Mouse (Mus musculus) WW6 (cell line): ENCODE results near the gene Ccdc38.

Experiments used
- DNase-seq: peaks from one replicate; pipeline ENCODE4 v3.0.0-alpha.2; 2013; ENCODE audit warnings: low read depth, low spot score

Gene Ccdc38

DNA sequence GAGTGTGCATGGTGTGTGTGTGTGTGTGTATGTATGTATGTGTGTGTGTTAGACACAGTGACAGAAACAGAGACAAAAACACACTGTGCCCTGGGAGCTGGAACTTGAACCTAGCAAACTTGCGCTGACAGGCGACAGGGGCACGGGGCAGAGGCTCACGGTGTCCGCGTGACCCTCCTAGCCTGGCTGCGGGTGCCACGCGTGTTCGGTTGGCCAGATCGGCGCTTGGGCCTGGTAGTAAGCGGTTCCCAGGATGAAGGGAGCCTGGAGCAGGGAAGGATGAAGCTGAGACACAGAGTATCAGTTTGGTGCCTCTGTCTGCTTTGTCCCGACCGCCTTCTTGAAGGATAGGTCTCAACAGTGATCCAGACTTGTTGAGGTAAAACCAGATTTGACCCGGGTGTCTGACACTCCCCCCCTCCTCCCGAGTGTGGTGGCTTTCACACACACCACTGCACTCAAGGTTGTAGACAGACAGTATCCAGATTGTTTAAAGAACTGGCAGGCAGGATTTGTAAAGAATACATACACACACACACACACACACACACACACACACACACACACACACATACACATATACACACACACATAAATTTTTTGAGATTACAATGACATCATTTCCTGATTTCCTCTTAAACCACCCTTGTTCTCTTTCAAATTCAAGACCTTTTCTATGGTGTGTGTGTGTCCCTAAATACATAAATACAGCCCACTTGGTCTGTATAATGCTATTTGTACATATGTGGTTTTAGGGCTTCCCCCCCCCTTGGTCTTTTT is at the start of gene Ccdc38:
Gene Ccdc38 (plus strand): TSS at position 202 of the 780 bp plus-strand sequence.
- no peak for DNase-seq

DNA sequence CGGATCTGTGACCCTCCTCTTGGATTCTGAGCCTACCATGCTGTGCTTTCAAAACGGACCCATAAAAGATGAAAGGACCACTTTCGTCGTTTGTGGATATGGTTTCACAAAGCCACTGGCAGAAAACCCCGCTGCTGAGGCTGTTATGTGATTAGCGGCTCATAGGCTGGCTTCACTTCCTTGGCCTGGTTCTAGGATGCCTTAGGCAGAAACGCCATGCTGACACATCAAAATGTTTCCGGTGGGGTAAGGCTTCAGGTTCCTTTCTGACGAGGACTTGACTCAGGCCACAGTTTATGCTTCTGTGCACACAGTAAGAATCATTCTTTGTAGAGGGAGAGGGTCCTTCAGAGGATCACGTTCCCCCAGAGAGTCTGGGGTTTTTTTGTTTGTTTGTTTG is 39.6 kb upstream of the Ccdc38 start:
- DNase-seq, result no peak

DNA sequence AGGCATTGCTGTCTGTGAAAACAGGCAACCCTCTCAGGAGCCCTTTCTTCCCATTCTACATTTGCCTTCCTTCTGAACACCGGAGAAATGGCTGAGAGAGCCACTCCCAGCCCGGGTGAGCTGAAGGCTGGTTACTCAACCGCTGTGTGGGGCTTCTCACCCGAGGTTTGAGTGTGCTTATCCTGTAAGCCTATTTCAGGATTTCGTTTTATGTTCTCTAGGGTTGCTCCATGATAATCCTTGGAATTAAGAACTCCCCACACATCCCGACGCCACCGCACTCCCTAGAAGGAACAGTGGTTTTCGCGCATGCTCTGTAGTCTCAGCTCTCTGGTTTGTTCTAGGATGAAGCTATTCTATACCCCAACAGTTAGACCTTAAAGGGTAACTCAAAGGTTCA is 39.1 kb upstream of the Ccdc38 start:
- DNase-seq, result no peak

DNA sequence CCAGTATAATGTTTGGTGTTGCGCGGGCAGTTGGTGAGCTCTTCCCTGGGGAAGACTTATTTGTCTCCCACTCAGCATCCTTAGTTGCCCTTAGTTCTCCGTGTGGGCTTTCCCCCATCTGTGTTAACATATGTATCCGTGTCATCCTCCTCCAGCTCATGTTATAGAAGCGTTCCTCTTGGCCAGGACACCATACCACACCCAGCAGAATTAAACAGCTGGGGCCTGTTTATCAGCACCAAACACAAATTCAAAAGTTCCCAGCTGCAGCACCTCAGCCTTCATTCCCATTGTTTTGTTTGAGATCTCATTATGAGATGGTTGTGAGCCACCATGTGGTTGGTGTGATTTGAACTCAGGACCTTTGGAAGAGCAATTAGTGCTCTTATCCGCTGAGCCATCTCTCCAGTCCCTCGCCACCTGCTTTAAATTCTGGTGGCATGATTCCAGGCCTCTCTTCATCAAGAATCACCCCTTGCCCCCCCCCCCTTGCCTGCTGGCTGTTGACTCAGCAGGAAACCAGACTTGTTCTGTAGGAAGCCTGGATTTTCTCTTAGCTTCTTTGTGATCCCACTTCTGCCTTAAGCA is 32.0 kb upstream of the Ccdc38 start:
- no peak for DNase-seq

DNA sequence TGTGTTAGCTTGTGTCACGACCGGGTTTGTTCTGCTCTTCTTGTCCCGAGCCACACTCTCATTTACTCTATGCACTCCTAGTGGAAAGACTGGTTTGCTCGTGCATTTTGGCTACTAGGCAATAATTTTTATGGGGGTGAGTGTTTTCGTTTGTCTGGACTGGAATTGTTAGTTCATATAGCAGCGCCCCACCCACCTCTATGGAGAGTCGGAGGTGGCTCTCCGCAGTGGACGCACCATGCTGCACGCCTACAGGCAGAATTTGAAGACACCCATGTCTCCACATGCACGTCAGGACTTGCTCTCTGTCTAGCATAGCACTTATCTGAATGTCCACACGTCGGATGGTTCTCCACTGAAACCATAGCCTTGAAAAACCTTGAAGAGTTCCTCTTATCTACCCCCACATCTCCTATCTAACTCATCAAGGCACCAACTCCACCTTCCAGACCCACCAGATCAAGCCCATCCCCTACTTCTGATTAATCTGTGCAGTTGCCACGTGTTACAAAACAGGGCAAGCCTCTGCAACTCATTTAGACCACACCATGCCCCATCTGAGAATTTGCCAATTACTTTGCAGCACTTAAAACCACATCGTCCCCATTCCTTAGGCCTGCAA is 30.8 kb upstream of the Ccdc38 start:
- no peak for DNase-seq

DNA sequence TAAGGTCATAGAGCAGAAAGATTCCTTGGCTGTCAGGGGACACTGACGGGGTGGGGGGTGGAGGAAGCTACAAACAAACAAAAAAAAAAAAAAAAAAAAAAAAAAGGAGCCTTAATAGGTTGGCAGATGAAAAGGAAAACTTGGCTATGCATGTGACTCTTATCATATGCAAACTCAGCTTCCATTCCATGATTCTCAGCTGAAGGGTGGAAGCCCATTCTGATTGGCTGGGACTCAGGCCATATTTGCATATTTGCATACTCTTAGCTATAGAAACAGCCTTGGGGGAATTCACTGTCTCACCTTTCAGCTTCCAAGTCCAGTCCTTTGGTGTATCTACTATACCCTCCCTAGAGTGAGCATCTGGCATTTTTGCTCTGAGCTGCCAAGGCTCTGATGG is 25.0 kb upstream of the Ccdc38 start:
- no peak for DNase-seq

DNA sequence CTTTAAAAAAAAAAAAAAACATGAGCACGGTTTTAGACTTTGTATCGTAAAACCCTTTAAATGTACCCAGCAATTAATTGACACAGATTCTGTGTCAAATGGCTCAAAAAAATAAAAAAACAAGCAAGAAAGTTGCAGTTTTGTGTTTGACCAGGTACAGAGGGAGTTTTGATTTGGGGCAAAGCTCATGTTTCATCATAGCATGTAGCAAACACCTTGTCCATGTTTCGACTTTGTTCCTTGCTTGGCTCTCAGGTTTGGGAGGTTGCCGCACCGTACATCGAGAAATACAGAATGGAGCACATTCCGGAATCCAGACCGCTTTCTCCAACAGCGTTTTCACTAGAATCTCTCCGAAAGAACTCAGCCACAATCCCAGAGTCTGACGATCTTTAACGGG is 24.5 kb upstream of the Ccdc38 start:
- DNase-seq, result no peak

DNA sequence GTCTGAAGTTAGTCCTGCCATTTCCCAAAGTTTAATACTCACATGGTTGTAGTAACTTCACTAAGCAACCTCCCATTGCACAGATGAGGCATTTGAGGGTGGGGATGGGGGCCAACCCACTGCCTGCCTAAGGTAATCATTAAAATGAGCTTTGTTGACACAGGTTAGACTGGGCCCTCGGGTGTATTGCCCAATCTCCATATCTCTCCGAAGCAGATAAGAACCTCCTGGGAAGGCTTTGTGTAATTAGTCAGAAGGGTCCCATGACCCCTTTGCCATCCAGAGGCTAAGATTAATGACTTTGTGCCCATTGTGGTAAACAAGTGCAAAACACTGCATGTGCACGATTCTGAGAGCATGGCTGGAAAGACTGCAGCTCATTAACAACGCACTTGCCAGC is 22.7 kb upstream of the Ccdc38 start:
- DNase-seq, result no peak

DNA sequence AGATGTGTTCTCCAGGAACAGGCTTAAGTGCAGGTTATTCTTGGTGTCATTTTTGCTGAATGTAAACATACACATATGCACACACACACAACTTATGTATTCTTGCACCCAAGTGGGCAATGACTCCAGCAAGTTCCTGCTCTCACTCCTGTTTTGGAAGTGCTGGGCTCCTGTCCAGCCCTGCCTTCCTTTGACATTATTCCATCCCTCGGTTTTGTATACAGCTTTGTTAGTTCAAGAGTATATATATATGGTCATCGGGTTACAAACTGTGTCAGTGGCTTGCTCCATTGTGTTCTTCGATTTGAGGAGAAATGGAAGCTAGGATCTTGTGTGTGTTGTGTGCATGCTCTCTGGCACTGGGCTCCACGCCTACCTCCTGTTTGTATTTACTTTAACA is 22.2 kb upstream of the Ccdc38 start:
- no peak for DNase-seq

DNA sequence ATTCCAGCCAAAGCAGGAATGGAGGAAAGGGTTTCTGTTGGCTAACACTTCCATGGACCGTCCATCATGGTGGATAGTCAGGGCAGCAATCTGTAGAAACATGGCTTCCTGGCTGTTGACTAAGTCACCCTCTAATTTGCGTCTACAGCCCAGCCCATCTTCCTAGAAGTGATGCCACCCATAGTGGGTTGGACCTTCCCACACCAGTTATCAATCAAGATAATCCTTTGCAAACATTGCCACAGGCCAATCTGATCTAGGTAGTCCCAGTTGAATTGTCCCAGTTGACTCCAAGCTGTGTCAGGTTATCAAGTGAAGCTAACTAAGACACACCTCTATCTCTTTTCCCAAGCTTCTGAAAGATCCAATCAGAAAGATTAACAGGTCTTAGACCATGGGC is 21.8 kb upstream of the Ccdc38 start:
- no peak for DNase-seq

DNA sequence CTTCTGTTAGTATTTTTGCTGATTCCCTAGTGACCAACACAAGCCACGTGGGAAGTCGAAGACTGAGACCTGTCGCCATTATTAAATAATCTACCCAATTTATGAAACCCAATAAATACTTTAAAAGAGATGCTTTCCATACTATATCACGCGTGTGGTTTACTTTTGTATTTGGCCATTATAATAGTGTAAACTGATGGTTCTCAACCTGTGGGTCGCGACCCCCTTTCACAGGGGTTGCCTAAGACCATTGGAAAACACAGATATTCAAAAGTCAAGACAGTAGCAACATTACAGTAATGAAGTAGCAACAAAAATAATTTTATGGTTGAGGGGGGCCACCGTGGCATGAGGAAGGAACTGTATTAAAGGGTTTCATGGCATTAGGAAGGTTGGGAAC is 21.3 kb upstream of the Ccdc38 start:
- DNase-seq, result no peak

DNA sequence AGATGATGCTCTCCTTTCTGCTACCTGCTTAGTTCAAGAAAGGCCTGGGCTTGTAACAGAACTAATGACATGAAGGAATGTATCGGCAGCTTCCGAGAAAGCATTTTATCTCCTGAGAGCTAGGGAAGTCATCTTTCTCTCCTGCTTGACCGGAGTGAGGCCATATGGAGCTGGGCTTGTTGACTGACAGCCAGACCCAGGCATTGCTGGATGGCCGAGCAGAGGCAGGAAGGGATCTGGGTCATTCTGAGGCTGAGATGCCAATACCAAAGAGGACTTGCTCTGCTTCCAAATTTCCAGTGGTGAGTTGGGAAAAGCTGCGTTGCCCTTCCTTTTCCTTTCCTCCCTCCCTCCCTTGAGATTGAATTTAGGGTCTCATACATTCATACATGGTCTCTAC is 20.7 kb upstream of the Ccdc38 start:
- DNase-seq, result no peak

DNA sequence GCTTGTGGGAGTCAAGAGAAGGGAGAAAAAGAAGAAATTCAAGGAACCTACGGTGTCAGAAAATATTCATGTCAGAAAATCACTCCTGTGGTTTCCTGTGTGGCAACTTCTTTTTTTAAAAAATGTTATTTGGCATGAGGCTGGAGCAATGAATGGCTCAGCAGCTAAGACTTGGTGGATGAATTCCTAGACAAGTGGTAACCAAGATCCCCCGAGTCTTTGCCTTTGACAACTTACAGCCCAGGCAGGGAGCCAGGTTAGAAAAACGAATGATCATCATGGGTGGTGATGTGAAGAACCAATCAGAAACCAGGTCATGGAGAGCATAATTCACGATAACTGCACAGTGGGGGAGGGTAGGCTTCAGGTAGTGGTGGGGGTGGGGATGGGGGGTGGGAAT is 19.4 kb upstream of the Ccdc38 start:
- no peak for DNase-seq

DNA sequence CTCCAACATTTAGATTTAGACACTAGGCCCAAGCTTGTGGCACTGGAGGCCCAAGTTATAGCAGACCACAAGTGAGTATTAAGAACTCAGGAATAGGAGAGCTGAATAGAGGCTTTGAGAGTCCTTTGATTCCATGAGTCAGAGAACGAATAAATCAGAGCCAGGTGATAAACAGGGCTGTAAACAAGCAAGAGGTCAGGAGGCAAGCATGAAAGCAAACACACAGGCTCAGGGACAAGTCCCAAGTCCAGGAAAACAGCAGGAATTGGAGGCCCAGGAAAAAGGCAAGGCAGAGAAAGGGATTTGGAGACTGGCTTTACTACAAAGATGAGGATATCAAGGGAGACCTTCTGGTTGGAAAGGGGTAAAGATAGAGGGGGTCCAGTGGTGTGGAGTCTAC is 15.1 kb upstream of the Ccdc38 start:
- DNase-seq, result no peak

DNA sequence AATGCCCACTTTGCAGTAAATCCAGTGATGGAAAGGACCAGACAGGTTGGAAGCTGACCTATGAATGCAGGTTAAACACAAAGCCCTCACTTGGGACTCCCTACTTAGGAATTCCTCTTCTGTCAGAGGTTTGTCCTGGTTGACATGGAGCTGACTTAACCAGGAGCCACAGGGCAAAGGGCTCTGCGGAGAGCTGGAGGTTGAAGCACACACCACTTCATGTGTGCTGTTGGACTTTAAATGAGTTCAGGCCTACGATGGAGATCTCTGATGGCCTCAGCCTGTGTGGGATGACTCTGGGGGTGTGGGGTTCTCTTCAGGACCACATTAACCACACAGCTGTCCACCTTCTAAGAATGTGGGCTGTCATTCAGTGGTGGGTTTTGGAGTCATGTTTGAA is 2.1 kb upstream of the Ccdc38 start:
- DNase-seq, result no peak

DNA sequence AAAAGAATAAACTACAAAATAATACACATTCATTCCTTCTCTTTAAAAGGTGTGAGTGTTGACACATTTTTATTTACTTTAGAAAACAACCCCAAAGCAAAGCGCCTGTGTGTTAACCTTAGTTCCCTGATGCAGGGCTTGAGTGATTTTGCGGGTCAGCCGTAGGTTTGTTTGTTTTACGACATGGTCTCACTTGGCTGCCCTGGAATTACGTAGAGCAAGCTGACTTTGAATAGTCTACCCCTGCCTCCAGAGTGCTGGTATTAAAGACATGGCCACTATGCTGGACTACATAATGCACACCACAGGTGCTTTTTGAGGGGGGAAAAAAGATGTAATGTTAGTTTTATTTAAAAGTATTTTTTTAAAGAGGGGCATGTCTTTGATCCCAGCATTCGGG is 1.6 kb upstream of the Ccdc38 start:
- no peak for DNase-seq

DNA sequence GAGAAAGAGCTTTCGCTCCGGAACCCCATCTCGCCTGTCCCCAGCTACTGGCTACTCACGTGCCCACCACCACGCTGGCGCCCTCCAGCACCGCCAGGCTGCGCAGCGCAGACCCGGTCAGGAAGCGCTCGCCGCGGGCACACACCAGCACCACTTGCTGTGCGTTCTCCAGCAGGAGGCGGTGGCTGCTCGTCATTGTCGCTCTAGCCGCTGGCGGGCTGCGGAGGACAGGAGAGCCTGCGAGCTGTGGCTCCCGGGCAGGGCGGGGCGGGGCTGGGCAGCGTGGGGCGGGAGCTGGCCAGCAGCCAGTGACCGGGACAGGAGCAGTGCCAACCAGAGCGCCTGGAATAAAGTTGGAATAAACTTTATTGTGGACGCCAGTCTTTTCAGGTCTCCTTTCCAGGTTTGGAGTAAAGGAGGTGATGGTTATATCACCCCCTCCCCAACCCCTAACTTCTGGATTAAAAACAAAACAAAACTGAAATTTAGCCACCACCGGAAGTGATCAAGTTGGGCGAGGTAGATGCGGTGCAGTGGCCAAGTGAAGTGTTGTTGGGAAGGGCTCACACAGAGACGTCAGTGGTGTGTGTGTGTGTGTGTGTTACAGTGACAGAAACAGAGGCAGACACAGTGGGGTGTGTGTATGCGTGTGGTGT is 529 bp upstream of the Ccdc38 start, which contains the start of gene Amdhd1:
Gene Amdhd1 (minus strand): TSS at position 259 of the 656 bp plus-strand sequence.
- peak; percentile 36 for DNase-seq

DNA sequence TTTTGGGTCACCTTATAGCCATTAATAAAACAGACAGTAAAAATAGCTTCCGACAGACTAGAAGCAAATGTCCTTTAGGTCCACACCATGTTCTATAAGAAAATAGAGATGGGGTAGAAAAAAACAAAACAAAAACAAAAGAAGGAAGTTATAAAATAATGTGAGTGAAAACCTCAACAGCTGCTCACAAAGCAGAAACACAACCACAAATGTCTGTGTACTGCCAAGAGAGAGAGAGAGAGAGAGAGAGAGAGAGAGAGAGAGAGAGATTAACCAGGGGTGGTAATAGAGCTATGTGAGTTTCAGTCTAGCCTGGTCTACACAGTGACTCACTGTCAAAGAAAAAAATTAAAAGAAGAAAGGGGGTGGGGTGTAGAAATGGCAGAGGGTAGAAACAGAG is 1.2 kb downstream of the Ccdc38 start:
- DNase-seq, result no peak

DNA sequence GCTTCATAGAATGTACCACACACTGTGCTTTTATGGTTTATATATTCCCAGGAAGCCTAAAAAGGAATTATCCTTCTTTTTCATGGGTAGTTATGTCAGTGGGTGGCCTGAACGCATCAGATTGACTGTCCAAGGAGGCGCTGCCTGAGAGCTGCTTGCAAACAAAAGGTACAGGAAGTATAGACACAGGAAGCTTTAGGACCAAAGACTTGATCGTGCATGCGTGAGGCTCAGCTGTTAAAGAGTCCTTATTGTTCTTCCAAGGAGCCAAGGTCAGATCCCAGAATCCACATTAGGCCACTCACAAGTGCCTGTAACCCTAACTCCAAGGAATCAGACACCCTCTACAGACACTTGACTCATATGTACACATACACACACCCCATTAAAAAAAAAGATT is 1.9 kb downstream of the Ccdc38 start:
- no peak for DNase-seq

DNA sequence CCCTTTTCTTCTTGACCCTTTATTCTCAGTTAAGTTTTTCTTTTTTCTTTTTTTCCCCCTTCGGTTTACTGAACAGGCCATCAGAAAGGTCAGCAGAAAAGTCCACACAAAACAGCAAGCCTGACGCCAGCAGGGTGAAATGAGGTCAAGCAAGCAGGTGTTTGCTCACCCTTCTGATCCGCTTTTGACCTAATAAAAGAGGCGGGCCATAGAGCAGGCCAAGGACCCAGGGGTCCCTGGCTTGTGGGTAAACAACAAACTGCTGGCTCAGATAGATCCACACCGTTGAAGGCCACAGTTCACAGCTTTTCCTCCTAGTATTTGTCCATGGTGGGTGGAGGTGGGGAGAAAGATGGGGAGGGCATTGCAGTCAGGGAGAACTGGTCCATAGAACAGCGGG is 2.7 kb downstream of the Ccdc38 start:
- DNase-seq, result no peak

DNA sequence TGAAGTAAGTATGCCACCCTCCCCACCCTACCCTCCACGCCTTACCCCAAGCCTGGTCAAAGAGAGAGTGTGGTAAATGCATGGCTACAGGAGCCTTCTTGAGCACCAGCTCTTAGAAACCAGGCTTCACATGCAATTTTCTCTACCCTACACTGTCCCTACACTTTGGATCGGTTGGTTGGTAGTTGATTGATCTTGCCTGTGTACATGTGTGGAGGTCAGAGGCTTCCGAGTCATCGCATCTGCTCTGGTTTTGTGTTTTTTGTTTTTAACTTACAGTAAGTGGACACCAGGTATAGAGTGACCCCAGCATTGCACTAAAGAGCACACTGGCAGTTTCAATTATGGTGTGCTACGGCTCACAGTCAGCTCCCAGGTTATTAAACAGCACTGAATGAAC is 3.7 kb downstream of the Ccdc38 start:
- DNase-seq, result no peak

DNA sequence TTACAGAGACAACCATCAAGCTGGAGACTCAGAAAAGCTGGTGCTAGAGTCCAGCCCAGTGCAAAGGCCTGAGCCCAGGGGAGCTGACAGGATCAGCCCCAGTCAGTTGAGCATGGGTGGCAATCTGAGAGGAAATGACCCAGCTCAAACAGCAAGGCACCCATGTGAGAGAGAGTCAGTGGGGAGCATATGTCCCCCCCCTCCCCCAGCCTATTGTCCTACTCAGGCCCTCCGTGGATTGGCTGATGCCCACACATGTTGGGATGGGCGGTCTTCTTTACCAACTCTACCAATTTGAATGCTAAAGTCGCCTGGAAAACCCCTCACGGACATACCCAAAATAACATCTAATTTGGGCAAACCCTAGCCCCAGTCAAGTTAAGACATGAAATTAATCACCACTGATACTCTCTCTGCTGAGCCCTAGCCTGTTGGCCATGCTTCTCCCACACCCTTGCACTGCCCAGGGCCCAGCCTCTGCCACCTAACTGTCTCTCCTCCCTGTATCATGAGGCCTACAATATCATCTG is 7.4 kb downstream of the Ccdc38 start:
- no peak for DNase-seq
